Mouse (Mus musculus) left cerebral cortex, postnatal 10 days (tissue): ENCODE measurements around the gene Wif1. TPM values are rescaled to one million over a fixed set of nuclear protein-coding genes. Genes with fewer than 3 reads are reported as not detected.

Source experiments
- DNase-seq, 2 experiments: peaks; one replicate each; pipeline ENCODE4 v3.0.0; 2021 to 2022; ENCODE audit warnings: low spot score in 2 of 2, mixed read lengths in 1 of 2; ENCODE audit errors: extremely low spot score in 1 of 2
- intact Hi-C: fragments of 180-260 bp; cut with DNase I; formaldehyde crosslinking; loops from one replicate; pipeline ENCODE4 v1.15.1; 2025
- total RNA-seq, 2 experiments: library from RNA; stranded (reverse); gene quantifications; 2 replicates each; pipeline ENCODE4 v1.2.3; 2021

The Wif1 gene
- 1 to 10 TPM; 1.4 to 2.3 TPM for total RNA-seq

DNA sequence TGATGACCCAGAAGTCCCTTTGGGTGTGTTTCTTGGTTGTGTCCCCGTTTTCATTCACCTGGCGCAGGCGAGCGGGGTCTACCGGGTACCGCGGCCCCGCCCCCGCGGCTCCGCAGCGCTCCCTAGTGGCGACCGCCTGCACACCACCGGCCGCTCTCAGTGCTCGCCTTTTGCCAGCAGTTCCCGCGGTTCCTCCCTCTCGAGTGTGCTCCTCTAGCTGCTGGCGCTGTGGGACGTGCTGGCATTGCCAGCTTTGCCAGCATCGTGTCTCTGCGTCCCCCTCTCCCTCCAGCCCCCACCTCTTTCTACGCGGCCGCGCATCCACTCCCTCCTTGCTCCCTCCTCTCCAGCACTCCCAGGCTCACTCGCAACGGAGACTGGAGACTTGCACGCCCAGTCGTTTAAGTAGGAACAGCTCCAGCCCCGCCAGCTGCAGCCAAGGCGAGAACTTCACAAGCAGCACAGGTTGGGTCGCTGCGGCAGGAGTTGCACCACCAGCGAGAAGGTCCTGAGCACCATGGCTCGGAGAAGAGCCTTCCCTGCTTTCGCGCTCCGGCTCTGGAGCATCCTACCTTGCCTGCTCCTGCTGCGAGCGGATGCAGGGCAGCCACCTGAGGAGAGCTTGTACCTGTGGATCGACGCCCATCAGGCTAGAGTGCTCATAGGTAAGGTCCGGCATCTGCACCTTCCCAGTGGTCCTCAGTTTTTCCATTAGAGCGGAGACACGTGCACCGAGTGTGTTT, at the start of gene Wif1:
Gene Wif1 (plus strand): TSS at position 135 of the 743 bp plus-strand sequence.
- intact Hi-C loops: loop anchor here (5.0 kb wide), 2 partner anchors 97 to 223 kb away; no protein-coding TSS in a partner anchor
- DNase-seq: peak; percentile 11 to 75

DNA sequence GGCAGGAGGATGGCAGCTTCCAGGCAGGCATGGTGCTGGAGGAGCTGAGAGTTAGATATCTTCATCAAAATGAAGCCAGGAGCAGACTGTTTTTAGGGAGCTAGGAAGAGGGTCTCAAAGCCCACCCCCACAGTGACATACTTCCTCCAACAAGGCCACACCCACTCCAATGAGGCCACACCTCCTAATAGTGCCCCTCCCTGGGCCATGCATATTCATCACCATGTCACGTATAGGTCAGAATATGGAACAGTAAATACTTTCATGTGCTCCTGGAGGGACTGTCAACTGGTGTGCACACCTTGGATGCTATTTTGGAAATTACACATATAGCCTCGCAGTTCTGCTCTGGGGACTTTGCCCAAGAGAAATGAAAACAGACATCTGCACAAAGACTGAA, 31.6 kb upstream of the Wif1 start:
- no peak for DNase-seq
- intact Hi-C loops: no loop called here

DNA sequence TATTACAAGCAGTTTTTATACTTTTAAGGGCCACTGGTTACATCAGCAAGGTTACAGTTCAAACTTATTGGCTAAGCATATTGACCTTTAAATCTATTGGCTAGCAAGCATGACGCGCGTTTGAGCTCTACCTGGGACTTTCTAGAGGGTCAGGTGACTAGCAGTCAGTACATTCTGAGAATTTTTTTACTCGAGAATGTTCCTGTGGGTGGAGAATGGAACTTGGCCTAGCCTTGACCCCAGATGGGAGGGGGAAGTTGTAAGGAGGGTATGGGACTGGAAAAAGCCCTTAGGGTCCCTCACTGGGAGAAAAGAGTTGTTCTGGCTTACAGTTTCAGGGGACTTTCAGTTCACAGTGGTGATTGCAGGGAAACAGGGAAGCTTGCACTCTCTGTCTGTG, 22.3 kb upstream of the Wif1 start:
- intact Hi-C loops: no loop called here
- no peak for DNase-seq

DNA sequence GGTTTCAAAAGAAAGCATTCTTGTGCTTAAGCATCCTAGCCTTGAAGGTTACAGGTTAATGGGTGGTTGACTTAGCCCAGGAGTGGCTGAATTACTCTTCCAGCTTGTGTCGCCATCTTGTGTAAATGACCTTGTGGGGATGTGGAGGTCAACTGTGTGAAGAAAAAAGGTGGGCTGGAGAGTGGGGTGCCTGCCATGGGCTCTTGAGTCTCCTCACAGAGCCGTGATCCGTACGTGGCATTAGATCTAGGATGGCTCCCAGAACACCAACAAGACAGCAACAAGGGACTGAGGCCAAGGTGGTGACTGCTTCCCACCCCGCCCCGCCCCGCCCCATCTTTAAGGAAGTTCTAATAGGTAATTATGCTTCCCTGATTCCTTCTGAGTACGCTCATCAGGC, 17.5 kb upstream of the Wif1 start:
- no peak for DNase-seq
- intact Hi-C loops: no loop called here

DNA sequence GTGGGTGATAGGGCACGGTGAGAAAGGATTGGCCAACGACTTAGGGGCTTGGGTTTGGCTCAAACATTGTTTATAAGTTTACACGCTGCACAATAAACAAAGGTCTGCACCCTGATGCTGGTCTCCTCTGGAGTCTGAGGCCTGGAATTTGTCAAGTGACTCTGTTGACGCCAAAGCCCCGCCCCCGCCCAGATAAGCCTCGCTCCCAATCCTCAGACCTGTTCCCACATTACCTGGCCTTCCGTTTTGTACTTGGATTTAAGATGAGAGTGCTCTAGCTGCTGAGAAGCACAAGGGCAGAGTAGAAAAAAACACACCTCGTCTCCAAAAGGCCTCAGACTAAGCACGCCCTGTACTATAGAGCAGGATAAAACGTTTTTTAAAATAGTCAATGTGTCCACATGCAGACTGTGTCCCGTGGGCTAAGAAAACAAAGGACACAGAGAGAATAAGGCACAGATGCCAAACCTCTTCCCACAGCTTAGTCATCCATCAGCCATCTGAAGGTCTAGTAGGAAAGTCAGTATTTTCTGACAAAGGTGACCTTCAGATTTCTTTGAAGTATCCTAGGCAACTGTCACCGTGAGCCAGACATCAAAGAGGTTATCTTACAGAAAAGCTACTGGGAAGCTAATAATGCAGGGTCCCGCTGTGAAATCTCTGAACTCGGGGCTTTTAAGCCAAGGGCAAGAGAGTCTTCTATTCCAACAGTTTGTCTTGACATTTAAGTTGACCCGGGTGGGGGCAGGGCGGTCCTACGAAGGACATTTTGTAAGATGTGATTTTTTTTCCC, 16.9 kb upstream of the Wif1 start:
- DNase-seq: no peak
- intact Hi-C loops: no loop called here

DNA sequence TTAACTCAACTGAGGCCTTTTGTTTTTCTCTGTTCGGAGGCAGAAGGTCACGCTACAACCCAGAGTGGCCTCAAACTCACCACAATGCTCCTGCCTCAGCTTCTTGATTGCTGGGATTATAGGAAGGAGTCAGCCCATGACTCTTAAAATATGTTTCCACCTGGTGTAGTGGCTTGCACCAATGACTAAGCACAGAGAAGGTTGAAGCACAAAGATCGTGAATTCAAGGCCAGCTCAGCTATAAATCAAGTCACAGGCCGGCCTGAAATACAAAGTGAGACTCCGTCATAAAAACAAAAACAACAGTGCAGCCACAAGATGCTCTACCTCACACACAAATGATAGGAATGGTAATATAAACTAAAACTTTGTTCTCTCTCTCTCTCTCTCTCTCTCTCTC, 10.8 kb upstream of the Wif1 start:
- intact Hi-C loops: no loop called here

DNA sequence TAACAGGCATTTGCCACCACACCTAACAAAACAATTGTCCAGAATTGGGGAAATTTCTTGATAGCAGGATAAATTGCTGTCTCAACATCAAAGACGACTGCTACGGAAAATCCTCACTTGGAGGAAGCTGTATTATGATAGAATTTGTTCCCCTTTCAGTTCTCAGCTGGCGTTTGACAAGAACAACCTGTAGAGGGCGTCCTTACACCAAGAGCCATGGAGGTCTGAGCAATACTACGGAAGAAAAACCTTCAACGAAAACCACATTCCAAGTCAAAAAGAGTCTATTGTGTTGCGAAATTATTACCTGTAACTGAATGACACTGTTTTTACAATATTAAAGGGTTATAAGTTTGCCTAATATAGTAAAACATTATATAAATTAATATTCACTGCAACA, 2.0 kb upstream of the Wif1 start:
- intact Hi-C loops: loop anchor here (5.0 kb wide), 2 partner anchors 95 to 225 kb away; no protein-coding TSS in a partner anchor
- peak; percentile 44 to 46 for DNase-seq

More for the DNA sequence above, 10.8 kb upstream of the Wif1 start:
- DNase-seq: no peak

DNA sequence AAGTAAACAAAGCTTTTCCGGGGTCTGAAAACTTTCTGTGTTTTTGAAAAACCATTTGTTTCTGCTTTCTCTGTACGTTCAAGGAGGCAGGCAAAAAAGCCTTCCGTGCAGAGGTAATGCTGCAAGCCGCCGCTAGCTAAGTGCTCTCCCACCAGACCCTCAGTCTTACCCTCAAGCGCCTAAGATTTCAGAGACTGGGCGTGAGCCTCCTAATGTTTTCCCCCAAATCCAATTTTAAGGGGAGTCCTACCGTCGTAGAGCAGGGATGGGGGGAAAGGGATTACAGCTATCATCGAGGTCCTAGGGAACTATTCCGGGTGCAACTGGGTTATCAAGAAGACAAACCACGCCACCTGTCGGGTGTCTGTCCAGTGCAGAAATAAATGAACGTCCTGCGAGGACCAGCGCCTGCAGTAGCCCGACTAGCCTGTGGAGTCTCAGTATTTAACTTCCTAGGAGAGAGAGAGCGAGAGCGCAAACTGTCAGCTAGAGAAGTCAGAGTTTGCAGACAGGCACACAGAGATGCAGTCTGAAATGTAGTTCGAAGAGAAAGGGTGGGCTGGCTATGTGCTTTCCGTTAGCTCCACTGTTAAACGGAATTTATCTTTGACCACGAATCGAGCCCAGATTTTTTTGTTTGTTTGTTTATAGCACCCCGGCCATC, 500 bp upstream of the Wif1 start:
- intact Hi-C loops: loop anchor here (5.0 kb wide), 2 partner anchors 96 to 224 kb away; no protein-coding TSS in a partner anchor
- peak; percentile 30 to 81 for DNase-seq

DNA sequence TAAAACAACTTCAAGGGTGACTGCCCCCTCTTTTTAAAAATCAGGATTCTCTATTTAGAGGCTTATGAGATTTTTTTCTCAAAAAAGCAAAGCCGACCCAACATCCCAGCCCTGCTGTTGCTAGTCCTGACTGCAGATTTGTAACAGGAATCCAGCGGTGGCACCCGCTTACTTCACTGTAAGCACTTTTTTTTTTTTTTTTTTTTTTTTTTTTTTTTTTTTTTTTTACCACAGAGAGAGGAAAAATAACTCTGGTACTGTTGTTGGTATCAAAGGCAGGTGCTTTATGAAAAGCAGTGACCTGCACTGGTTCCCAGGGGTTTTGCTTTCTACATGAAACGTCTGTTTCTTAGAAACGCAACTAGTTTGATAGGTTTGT, 798 bp downstream of the Wif1 start:
- no peak for DNase-seq
- intact Hi-C loops: loop anchor here (5.0 kb wide), 2 partner anchors 97 to 223 kb away; no protein-coding TSS in a partner anchor

DNA sequence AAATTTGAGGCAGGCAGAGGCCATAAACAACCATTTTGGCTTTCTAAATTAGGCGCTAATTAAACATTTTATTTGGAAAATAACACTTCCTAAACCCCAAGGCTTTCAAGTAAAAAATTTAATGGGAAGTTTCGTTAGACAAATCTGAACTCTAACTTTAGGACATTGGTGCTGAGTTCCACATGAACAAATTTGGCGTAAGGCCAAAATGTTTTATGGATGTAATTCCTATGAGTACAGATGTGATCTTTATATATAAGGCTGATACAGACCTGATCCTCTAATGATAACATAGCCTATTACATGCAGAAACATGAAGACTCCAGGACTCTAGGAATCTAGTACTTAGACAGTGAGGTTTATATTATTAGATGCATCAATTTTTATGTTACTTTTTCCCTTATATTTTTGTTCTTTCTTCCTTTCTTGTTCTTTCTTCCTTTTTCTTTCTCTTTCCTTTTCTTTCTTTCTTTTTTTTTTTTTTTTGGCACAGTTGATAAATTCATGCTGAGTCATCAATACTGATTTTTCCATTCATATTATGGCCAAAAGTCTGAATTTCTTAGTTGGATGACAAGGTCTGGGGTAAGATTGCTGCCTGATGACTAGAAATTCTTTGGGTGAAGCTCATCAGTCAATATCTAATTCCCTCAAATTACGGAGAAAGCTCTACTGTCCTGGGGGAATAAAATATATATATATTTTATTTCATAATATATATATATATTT, 5.0 kb downstream of the Wif1 start:
- no peak for DNase-seq
- intact Hi-C loops: no loop called here

DNA sequence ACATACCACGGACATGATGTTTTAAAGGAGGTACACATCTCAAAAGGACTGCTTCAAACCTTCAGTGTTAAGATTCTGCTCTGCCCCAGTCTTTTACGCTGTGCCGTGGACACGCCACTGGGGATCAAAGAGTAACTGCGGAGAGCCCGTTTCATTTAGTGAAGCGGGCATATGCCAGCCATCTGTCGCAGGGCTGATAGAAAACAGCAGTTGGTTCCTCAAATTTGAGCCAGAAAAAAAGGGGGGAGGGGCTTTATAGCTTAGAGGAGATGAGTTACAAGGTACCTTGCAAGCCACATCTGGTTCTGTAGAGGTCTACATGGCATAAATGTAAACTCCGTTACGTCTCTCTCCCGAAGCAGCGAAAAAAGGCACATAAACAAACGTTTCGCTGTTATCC, 7.2 kb downstream of the Wif1 start:
- intact Hi-C loops: no loop called here
- no peak for DNase-seq

DNA sequence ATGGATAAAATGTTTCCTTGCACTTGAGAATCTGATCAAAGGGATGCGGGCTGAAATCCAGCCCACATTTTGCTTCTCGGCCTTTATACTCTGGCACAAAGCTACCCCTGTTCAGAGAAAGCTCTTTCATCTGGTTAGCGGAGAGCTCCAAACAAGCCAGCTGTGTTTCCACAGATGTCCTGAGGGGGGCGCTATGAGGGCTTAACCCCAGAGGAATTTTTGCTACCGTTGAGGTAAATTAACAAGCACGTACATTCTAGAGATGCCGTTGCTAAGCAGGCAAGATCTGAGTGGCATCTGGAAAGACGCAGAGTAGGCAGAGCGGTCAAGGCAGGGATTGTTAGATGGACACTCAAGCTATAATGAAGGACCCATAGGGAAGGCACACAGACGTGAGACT, 13.7 kb downstream of the Wif1 start:
- intact Hi-C loops: no loop called here
- DNase-seq: no peak

DNA sequence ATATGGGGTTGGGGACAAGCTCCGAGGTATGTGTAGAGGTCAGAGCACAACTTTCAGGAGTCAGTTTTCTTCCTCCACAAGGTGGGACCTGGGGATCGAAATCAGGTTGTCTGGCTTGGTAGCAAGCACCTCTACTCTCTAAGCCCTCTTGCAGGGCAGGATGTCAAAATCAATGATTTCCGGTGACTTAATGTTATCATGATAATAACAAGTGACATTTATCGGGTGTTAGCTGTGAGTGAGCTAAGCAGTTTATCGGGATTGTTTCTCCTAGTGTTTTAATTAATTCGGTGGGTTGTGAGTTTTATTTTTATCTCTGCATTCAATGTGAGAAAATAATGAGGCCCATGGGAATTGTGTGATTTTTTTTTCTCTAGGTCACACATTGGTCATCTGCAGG, 18.3 kb downstream of the Wif1 start:
- no peak for DNase-seq
- intact Hi-C loops: no loop called here

DNA sequence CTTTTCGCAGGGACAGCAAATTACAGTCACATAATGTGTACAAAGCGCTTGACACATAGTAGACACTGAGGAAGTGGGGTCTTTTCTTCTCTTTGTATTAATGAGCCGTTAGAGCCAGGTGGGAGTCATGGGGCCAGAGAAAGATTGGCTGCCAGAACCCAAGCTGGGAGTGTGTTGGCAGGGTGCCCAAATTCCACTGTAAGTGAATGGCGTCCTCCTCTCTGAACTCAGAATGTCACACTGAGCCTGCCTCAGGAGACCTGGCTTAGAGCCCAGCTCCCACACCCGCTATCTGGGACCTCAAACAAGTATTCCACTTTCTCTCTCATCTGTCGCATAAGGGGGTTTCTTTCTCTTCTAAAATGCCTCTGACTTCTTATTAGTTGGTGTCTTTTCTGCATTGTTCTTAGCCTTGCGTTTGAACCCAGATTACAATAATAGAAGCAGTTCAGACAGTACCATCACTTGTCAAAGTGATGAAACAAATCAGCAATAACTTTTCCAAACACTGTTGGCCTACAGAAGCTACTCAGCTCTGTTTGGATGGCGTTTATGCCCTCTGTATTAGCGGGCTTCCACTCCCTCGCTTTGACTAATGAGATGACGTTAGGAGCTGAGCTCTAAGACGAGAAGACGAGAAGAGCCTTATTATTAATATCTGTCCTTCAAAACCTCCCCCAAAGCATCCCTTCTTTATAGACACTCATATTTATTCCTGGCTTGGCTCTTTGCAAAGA, 21.9 kb downstream of the Wif1 start:
- intact Hi-C loops: no loop called here
- peak; percentile 49 to 92 for DNase-seq

DNA sequence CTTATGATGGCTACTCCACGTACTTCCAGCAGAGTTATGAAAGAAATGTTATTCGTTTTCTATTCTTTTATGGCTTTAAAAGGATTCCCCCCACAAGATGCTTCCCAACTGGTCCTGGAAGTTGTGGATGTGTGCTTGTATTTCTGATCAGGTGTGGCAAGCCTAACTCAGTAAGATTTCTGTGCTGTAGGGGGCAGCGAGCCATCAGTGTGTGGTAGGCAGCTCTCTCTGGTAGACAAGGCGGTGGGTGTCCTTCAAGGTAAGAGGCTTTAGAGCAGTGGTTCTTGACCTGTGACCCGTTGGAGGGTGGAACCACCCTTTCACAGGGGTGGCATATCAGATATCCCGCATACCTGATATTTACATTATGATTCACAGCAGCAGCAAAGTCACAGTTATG, 23.1 kb downstream of the Wif1 start:
- intact Hi-C loops: no loop called here
- no peak for DNase-seq

DNA sequence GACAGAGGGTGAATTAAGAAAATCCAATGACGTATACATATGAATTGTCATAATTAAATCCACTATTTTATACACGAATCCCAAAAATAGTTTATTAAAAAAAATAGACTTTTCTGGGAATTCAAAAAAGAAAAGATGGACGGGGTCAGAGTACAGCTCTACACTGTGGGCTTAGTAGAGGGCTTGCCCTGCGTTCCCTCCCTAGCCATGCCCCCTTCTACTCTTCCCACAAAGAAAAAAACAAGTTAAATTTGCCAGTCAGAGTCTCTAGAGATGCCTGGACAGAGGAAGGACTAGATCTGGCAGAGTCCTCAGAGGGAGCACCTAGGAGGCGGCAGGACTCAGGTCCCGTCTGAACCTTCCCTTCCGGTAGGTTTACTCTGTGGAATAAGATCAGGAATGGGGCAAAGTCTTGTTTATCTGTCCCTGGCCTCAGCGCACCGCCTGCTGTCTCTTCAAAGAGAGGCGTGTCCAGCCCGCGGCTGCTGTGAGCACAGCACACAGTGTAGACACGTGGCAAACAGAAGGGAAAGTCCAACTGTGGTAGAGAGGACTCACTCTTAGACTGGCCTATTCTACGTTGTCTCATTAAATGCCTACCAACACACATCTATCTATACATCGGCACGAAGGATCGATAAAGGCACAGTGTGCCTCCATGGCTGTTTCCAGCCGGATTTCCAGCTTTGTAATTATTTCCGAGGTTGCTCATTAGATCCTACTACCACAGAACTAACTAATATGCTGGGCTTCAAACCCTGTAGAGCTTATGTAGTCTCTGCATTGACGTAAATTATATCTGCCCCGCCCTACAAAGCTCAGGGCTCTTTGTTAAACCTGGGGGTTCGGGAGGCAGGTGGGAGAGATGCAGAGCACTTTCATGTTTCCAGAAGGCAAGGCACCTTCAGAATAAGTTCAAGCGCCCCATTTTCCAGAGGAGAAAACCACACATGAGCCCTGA, 25.6 kb downstream of the Wif1 start:
- DNase-seq: peak in 1 of 2 experiments; percentile 42
- intact Hi-C loops: no loop called here

DNA sequence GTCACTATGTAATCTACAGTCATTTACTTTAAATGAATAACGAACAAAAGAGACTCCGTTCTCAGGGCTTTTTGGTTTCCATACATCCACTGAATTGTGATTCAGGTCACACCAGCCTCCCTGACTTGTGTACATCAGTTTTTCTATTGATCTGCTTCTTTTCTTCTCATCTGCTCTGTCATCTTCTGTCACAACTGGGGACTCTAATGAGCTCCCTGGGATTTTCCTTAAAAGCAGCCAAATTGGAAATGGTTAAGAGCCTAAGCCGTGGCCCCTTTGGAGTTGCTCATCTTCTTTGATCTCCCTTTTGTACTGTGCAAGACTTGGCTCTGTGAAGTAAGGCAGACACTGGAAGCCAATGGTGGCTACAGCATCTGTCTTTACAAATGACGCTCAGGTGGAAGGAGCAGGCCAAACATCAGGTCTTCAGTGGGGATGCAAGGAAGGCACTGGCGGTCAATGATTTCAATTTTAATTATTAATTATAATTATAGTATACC, 27.6 kb downstream of the Wif1 start:
- DNase-seq: no peak
- intact Hi-C loops: no loop called here
